Mouse (Mus musculus): ENCODE data around the gene Cog4. TPM values are rescaled to one million over a fixed set of nuclear protein-coding genes. Genes with fewer than 3 reads are reported as not detected.
A peak's percentile ranks its signal among the peaks of the same experiment; 100 is the strongest.
"Not testable (repeated sequence)": the region's sequence is repeated elsewhere in the genome, so short reads cannot be mapped to it uniquely, and the experiment has no call there.

The Cog4 gene
- polyA plus RNA-seq, 2 experiments, result 44.5 to 65.5 TPM

DNA sequence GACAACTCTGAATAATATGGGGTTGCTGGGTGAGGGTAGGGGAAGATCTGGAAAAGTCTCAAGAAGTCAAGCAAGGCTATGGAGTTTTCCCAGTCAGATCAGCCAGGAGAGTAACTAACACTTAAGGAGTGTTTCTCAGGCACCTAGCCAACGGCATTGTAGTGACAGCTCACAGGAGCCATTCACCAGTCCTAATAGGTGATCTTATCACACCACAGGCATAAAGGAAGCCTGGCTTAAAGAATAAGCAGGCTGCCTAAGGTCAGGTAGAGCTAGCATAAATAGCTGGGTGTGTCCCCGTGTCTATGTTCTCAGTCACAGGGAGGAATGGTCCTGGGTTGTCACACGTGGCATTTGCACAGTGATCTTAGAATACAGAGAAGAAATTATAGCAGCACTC lies 54.7 kb downstream of the Cog4 start:
- Histone ChIP-seq H3K27ac (replicated peaks; ENCODE audit: low read depth, low read length) (no peak overlapping the region), H3K36me3 (ENCODE audit: control insufficient read depth, insufficient read depth, low read length) (peaks cover 21% of the 10 kb centered on the region), H3K4me1 (ENCODE audit: control insufficient read depth, insufficient read depth, low read length) (no peaks in the 10 kb centered on the region), H3K4me2 (replicated peaks; ENCODE audit: low read depth, low read length, severe bottlenecking) (no peak overlapping the region), H3K4me3 (replicated peaks; ENCODE audit: low read length) (no peak overlapping the region), H3K9ac (ENCODE audit: low read depth, low read length, severe bottlenecking) (no peak overlapping the region), H3K27me3 (ENCODE audit: control insufficient read depth, insufficient read depth, low read length) (no peaks in the 10 kb centered on the region), H3K9me3 (ENCODE audit: control insufficient read depth, low read length) (no peaks in the 10 kb centered on the region)
- ATAC-seq (ENCODE audit: low FRiP score, low read depth) (no peak), DNase-seq (ENCODE audit: low spot score) (no peak)
- no peak for TF ChIP-seq POLR2A (IDR thresholded peaks at IDR 0.05; ENCODE audit: borderline replicate concordance, extremely low read depth, insufficient read depth, insufficient read length)
- 75% methylated on average over 3 of the region's 3 CpGs for WGBS

DNA sequence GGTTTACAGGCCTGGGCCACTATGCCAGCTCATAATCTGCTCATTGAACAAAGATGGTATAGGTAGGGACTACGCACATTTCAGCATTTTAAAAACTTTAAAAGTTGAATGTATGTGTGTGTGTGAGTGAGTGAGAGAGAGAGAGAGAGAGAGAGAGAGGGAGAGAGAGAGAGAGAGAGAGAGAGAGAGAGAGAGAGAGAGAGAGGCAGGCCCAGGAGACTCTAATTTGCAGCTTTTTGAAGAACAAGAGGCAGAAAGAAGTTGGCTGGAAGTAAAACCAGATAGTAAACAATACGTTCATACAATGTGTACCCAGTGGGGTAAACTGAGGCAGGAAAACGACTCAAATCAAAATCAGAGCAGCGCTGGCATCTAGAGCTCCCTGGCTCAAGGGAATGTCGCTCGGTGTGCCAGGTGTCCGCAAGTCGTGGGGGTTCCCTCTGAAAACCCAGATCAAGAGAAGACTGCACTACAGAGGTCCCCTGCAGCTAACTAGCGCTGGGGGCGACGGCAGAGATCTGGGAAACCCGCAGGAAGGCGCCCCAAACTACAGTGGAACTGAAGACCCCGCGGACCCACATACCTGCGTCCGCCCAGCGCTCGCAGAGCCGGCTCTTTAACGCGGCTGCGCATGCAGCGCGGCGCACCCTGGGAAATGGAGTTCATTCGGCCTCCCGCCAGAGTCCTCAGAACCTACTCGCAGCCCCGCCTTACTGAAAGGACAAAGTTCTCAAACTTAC lies 55.6 kb downstream of the Cog4 start, which contains the start of gene Fuk:
TSS of gene Fuk (minus strand) at position 650 of the 740 bp plus-strand sequence.
- Histone ChIP-seq H3K36me3 (ENCODE audit: control insufficient read depth, insufficient read depth, low read length) (peaks cover 21% of the 10 kb centered on the region), H3K27me3 (ENCODE audit: control insufficient read depth, insufficient read depth, low read length) (no peaks in the 10 kb centered on the region), H3K4me3 (replicated peaks; ENCODE audit: low read length) (peak within 1 kb of the TSS; percentile 61), H3K27ac (replicated peaks; ENCODE audit: low read depth, low read length) (no peak within 1 kb of the TSS), H3K9ac (ENCODE audit: low read depth, low read length, severe bottlenecking) (peak within 1 kb of the TSS; percentile 70), H3K4me2 (replicated peaks; ENCODE audit: low read depth, low read length, severe bottlenecking) (peak within 1 kb of the TSS; percentile 55), H3K4me1 (ENCODE audit: control insufficient read depth, insufficient read depth, low read length) (no peaks in the 10 kb centered on the region), H3K9me3 (ENCODE audit: control insufficient read depth, low read length) (no peaks in the 10 kb centered on the region)
- DNase-seq (ENCODE audit: low spot score), result peak; percentile 80
- TF ChIP-seq POLR2A (IDR thresholded peaks at IDR 0.05; ENCODE audit: borderline replicate concordance, extremely low read depth, insufficient read depth, insufficient read length), result peak; percentile 66; the same call in 1 of the 2 replicates
- 2% methylated on average over 30 of the region's 30 CpGs for WGBS
- ATAC-seq (ENCODE audit: low FRiP score, low read depth), result peak; percentile 92

DNA sequence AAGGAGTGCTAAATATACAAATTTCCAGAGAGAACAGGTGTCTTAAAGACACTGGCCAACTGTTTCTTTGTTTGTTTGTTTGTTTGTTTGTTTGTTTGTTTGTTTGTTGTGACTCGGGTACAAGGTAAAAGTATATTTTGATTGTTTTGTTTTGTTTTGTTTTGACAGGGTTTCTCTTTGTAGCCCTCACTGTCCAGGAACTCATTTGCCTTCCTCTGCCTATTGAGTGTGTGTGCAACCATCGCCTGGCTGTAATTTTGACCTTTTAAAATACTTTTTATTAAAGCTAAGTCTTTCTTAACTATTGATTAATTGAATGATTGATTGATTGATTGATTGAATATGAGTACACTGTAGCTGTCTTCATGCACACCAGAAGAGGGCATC lies 56.2 kb downstream of the Cog4 start:
- no peaks in the 10 kb centered on the region for H3K4me1 ChIP-seq (ENCODE audit: control insufficient read depth, insufficient read depth, low read length)
- peak overlapping the region; percentile 61 for H3K4me3 ChIP-seq (replicated peaks; ENCODE audit: low read length)
- peak overlapping the region; percentile 55 for H3K4me2 ChIP-seq (replicated peaks; ENCODE audit: low read depth, low read length, severe bottlenecking)
- ATAC-seq (ENCODE audit: low FRiP score, low read depth), result no peak
- H3K9me3 ChIP-seq (ENCODE audit: control insufficient read depth, low read length), result no peaks in the 10 kb centered on the region
- TF ChIP-seq POLR2A (IDR thresholded peaks at IDR 0.05; ENCODE audit: borderline replicate concordance, extremely low read depth, insufficient read depth, insufficient read length), result no peak
- WGBS, result 57% methylated on average over 2 of the region's 2 CpGs
- no peak overlapping the region for H3K9ac ChIP-seq (ENCODE audit: low read depth, low read length, severe bottlenecking)
- H3K27ac ChIP-seq (replicated peaks; ENCODE audit: low read depth, low read length), result no peak overlapping the region
- no peaks in the 10 kb centered on the region for H3K27me3 ChIP-seq (ENCODE audit: control insufficient read depth, insufficient read depth, low read length)
- H3K36me3 ChIP-seq (ENCODE audit: control insufficient read depth, insufficient read depth, low read length), result peaks cover 15% of the 10 kb centered on the region
- no peak for DNase-seq (ENCODE audit: low spot score)

DNA sequence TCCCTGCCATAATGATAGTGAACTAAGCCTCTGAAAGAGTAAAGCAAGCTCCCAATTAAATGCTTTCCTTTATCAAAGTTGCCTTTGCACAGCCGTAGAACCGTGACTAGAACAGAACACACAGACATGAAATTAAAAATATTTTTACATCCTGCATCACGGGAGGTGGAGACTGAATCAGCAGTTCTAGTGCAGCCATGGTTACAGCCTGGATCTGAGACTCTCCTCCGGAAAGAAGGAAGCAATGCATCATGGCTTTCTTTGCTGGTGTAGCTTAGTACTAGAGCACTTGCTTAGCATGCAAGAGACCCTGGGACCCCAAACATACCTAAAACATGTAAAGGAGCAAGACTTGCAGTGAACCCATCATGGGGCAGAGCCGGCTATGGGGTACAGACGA lies 59.0 kb downstream of the Cog4 start:
- whole genome bisulfite sequencing, result 87% methylated on average over 6 of the region's 6 CpGs
- Histone ChIP-seq H3K9me3 (ENCODE audit: control insufficient read depth, low read length) (no peaks in the 10 kb centered on the region), H3K27ac (replicated peaks; ENCODE audit: low read depth, low read length) (no peak overlapping the region), H3K4me3 (replicated peaks; ENCODE audit: low read length) (no peak overlapping the region), H3K36me3 (ENCODE audit: control insufficient read depth, insufficient read depth, low read length) (no peaks in the 10 kb centered on the region), H3K9ac (ENCODE audit: low read depth, low read length, severe bottlenecking) (no peak overlapping the region), H3K4me2 (replicated peaks; ENCODE audit: low read depth, low read length, severe bottlenecking) (no peak overlapping the region), H3K4me1 (ENCODE audit: control insufficient read depth, insufficient read depth, low read length) (no peaks in the 10 kb centered on the region), H3K27me3 (ENCODE audit: control insufficient read depth, insufficient read depth, low read length) (no peaks in the 10 kb centered on the region)
- no peak for ATAC-seq (ENCODE audit: low FRiP score, low read depth)
- no peak for DNase-seq (ENCODE audit: low spot score)
- no peak for TF ChIP-seq POLR2A (IDR thresholded peaks at IDR 0.05; ENCODE audit: borderline replicate concordance, extremely low read depth, insufficient read depth, insufficient read length)

DNA sequence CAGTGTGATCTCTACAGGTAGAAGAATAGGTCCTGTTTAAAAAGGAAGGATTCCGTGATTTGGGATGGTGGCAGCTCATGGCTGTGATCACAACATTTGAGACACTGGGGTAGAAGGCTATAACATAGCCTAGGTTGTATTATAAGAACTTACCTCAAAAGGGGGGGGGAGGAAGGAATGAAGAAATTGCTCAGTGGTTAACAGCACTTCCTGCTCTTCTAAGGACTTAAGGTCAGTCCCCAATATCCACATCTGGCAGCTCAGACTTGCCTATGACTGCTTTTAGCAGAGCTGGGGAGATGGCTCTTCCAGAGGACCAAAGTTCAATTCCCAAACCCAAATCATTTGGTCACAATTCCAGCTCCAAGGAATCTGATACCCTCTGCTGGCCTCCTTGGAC lies 60.3 kb downstream of the Cog4 start:
- no peaks in the 10 kb centered on the region for H3K4me1 ChIP-seq (ENCODE audit: control insufficient read depth, insufficient read depth, low read length)
- no peaks in the 10 kb centered on the region for H3K9me3 ChIP-seq (ENCODE audit: control insufficient read depth, low read length)
- H3K4me3 ChIP-seq (replicated peaks; ENCODE audit: low read length), result no peak overlapping the region
- H3K36me3 ChIP-seq (ENCODE audit: control insufficient read depth, insufficient read depth, low read length), result no peaks in the 10 kb centered on the region
- TF ChIP-seq POLR2A (IDR thresholded peaks at IDR 0.05; ENCODE audit: borderline replicate concordance, extremely low read depth, insufficient read depth, insufficient read length), result no peak
- no peak for DNase-seq (ENCODE audit: low spot score)
- no peaks in the 10 kb centered on the region for H3K27me3 ChIP-seq (ENCODE audit: control insufficient read depth, insufficient read depth, low read length)
- no peak for ATAC-seq (ENCODE audit: low FRiP score, low read depth)
- H3K4me2 ChIP-seq (replicated peaks; ENCODE audit: low read depth, low read length, severe bottlenecking), result no peak overlapping the region
- H3K9ac ChIP-seq (ENCODE audit: low read depth, low read length, severe bottlenecking), result no peak overlapping the region
- WGBS, result 100% methylated on average over 1 of the region's 1 CpGs
- no peak overlapping the region for H3K27ac ChIP-seq (replicated peaks; ENCODE audit: low read depth, low read length)

DNA sequence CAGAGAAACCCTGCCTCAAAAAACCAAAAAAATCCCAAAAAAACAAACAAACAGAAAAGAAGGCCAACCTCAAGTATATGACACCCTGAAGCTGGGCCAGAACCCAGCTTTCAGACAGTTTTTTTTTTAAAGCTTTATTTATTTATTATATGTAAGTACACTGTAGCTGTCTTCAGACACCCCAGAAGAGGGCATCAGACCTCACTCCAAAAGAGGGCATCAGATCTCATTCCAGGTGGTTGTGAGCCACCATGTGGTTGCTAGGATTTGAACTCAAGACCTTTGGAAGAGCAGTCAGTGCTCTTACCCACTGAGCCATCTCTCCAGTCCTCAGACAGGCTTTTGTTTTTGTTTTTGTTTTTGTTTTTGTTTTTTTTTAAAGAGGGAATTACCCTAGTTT lies 63.5 kb downstream of the Cog4 start:
- not testable (repeated sequence) for H3K27ac ChIP-seq (replicated peaks; ENCODE audit: low read depth, low read length); H3K9me3 ChIP-seq (ENCODE audit: control insufficient read depth, low read length); ATAC-seq (ENCODE audit: low FRiP score, low read depth); H3K4me3 ChIP-seq (replicated peaks; ENCODE audit: low read length); H3K4me1 ChIP-seq (ENCODE audit: control insufficient read depth, insufficient read depth, low read length); H3K27me3 ChIP-seq (ENCODE audit: control insufficient read depth, insufficient read depth, low read length); DNase-seq (ENCODE audit: low spot score); H3K9ac ChIP-seq (ENCODE audit: low read depth, low read length, severe bottlenecking); H3K4me2 ChIP-seq (replicated peaks; ENCODE audit: low read depth, low read length, severe bottlenecking); H3K36me3 ChIP-seq (ENCODE audit: control insufficient read depth, insufficient read depth, low read length)

Data from limb, embryonic 14.5 days (tissue).